Mouse (Mus musculus): ENCODE measurements around the gene Tmem220. TPM values are rescaled to one million over a fixed set of nuclear protein-coding genes. Genes with fewer than 3 reads are reported as not detected.

Gene Tmem220
- total and polyA plus RNA-seq, 2 experiments, result 6.6 to 9.9 TPM

DNA sequence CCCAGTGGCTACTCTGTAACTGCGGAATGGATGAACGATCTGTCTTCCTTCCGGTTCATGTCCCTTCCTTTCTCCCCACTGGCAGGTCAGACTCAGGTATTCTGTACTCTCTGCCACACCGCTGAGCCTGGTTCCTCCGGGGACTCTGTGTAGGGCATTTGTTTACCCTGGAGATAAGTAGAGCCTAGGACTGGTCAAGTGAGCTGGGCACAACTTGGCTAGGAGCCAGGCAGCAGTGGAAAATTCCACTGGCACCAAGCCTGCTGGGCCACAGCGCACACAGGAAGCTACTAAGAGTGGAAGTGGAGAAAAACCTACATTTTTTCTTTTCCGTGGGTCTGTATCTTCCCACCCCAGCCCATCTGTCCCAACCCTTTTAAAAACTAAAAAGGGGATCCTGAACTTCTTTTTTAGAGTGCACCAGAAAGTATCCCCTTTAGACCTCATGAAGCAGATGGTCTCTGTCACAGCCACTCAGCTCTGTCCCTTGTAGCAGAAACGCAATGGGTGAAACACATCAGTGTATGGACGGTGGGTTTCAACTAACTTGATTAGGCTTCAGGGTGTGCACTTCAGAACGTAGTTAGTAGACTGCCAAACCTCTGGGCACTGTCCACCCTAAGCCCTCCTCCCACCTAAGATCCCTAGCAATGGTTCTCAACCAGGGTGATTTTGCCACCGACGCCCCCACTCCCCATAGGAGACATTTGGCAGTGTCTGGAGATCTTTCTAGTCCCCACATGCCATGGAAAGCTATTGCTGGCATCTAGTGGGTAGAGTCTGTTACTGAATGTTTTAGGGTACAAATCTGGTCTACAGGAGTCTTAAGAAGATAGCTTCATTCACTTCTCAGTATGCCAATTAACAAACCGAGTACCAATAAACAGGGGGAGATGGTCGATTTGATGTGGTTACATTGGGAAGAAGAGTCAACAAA, 26.2 kb upstream of the Tmem220 start:
- no peaks in the 10 kb centered on the region for H3K27me3 ChIP-seq (ENCODE audit: control insufficient read depth, insufficient read depth, low read length)
- peak; percentile 61 for DNase-seq (ENCODE audit: extremely low read depth, low read depth, low spot score)
- WGBS, result 59% methylated on average over 14 of the region's 14 CpGs

DNA sequence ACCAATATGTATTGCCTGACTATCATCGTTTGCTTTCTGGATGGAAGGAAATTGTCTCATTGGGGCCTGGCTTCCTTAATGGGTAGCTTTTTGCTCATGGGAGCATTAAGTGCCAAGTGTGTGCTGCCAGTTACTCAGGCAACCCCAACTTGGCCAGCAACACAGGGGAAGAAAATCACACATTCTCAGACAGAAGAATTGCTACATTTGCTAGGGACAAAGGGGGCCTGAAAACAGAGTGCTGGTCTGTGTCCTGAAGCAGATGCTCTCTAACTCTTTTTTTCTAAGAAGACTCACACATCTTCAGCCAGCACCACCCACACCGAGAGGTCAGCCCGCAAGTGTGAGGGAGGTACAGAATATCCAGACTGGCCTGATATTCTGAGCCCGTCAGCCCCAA, 24.3 kb upstream of the Tmem220 start:
- no peak overlapping the region for H3K4me3 ChIP-seq (ENCODE audit: insufficient read depth, low read depth, low read length)
- TF ChIP-seq CTCF (IDR thresholded peaks at IDR 0.05; ENCODE audit: low read depth, low read length), result no peak
- TF ChIP-seq POLR2A (IDR thresholded peaks at IDR 0.05; ENCODE audit: extremely low read depth, insufficient read depth, low read length), result no peak
- H3K79me2 ChIP-seq (ENCODE audit: control insufficient read depth, insufficient read depth, low read length), result no peaks in the 10 kb centered on the region
- H3K27ac ChIP-seq (replicated peaks; ENCODE audit: insufficient read depth, low read depth, low read length), result no peak overlapping the region
- no peaks in the 10 kb centered on the region for H3K27me3 ChIP-seq (ENCODE audit: control insufficient read depth, insufficient read depth, low read length)
- DNase-seq (ENCODE audit: extremely low read depth, low read depth, low spot score), result no peak
- 87% methylated on average over 4 of the region's 4 CpGs for WGBS
- no peaks in the 10 kb centered on the region for H3K36me3 ChIP-seq (ENCODE audit: control insufficient read depth, insufficient read depth, low read length)
- no peaks in the 10 kb centered on the region for H3K4me1 ChIP-seq (ENCODE audit: control insufficient read depth, insufficient read depth, low read length)
- no peak overlapping the region for H3K9ac ChIP-seq (ENCODE audit: low read depth, low read length)

More for the DNA sequence above, 26.2 kb upstream of the Tmem220 start:
- Histone ChIP-seq H3K79me2 (ENCODE audit: control insufficient read depth, insufficient read depth, low read length) (no peaks in the 10 kb centered on the region), H3K36me3 (ENCODE audit: control insufficient read depth, insufficient read depth, low read length) (no peaks in the 10 kb centered on the region), H3K4me3 (ENCODE audit: insufficient read depth, low read depth, low read length) (no peak overlapping the region), H3K4me1 (ENCODE audit: control insufficient read depth, insufficient read depth, low read length) (no peaks in the 10 kb centered on the region), H3K9ac (ENCODE audit: low read depth, low read length) (no peak overlapping the region), H3K27ac (replicated peaks; ENCODE audit: insufficient read depth, low read depth, low read length) (no peak overlapping the region)
- no peak for TF ChIP-seq CTCF (IDR thresholded peaks at IDR 0.05; ENCODE audit: low read depth, low read length)
- no peak for TF ChIP-seq POLR2A (IDR thresholded peaks at IDR 0.05; ENCODE audit: extremely low read depth, insufficient read depth, low read length)

DNA sequence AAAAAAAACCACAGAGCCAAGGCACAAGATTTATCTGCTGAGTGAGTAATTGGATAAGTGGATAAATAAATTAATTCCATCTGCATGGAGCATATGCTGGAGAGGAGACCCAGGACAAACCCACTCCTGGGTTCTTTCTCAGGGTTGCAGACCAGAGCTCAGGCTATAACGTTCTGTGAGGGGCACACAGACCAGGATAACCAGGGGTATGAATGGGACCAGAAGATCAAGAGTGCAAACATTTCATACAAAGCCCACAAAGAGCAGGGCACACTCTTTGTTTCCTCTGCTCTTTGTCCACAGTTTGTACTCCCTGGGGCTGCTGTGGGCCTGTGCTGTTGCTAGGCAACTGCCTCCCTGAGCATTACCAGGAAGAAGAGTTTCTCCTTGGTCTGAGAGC, 23.2 kb upstream of the Tmem220 start:
- no peaks in the 10 kb centered on the region for H3K4me1 ChIP-seq (ENCODE audit: control insufficient read depth, insufficient read depth, low read length)
- WGBS, result 59% methylated on average over 1 of the region's 1 CpGs
- H3K4me3 ChIP-seq (ENCODE audit: insufficient read depth, low read depth, low read length), result no peak overlapping the region

GRCm38 (mm10) chr11:67002911-67003310, 22.0 kb upstream of the Tmem220 start:
- WGBS, result 68% methylated on average over 2 of the region's 2 CpGs
- H3K4me3 ChIP-seq (ENCODE audit: insufficient read depth, low read depth, low read length), result no peak overlapping the region
- H3K79me2 ChIP-seq (ENCODE audit: control insufficient read depth, insufficient read depth, low read length), result no peaks in the 10 kb centered on the region
- no peaks in the 10 kb centered on the region for H3K36me3 ChIP-seq (ENCODE audit: control insufficient read depth, insufficient read depth, low read length)
- H3K4me1 ChIP-seq (ENCODE audit: control insufficient read depth, insufficient read depth, low read length), result no peaks in the 10 kb centered on the region
- H3K27ac ChIP-seq (replicated peaks; ENCODE audit: insufficient read depth, low read depth, low read length), result no peak overlapping the region
- H3K9ac ChIP-seq (ENCODE audit: low read depth, low read length), result no peak overlapping the region
- DNase-seq (ENCODE audit: extremely low read depth, low read depth, low spot score), result no peak
- no peak for TF ChIP-seq CTCF (IDR thresholded peaks at IDR 0.05; ENCODE audit: low read depth, low read length)
- TF ChIP-seq POLR2A (IDR thresholded peaks at IDR 0.05; ENCODE audit: extremely low read depth, insufficient read depth, low read length), result no peak
- no peaks in the 10 kb centered on the region for H3K27me3 ChIP-seq (ENCODE audit: control insufficient read depth, insufficient read depth, low read length)

More for the DNA sequence above, 23.2 kb upstream of the Tmem220 start:
- no peak overlapping the region for H3K9ac ChIP-seq (ENCODE audit: low read depth, low read length)
- no peak for TF ChIP-seq CTCF (IDR thresholded peaks at IDR 0.05; ENCODE audit: low read depth, low read length)
- TF ChIP-seq POLR2A (IDR thresholded peaks at IDR 0.05; ENCODE audit: extremely low read depth, insufficient read depth, low read length), result no peak
- no peaks in the 10 kb centered on the region for H3K79me2 ChIP-seq (ENCODE audit: control insufficient read depth, insufficient read depth, low read length)
- no peaks in the 10 kb centered on the region for H3K36me3 ChIP-seq (ENCODE audit: control insufficient read depth, insufficient read depth, low read length)
- DNase-seq (ENCODE audit: extremely low read depth, low read depth, low spot score), result no peak
- no peaks in the 10 kb centered on the region for H3K27me3 ChIP-seq (ENCODE audit: control insufficient read depth, insufficient read depth, low read length)
- no peak overlapping the region for H3K27ac ChIP-seq (replicated peaks; ENCODE audit: insufficient read depth, low read depth, low read length)

- Histone ChIP-seq H3K9ac (ENCODE audit: low read depth, low read length) (no peak overlapping the region), H3K27me3 (ENCODE audit: control insufficient read depth, insufficient read depth, low read length) (no peaks in the 10 kb centered on the region), H3K36me3 (ENCODE audit: control insufficient read depth, insufficient read depth, low read length) (no peaks in the 10 kb centered on the region), H3K4me3 (ENCODE audit: insufficient read depth, low read depth, low read length) (no peak overlapping the region), H3K27ac (replicated peaks; ENCODE audit: insufficient read depth, low read depth, low read length) (no peak overlapping the region), H3K4me1 (ENCODE audit: control insufficient read depth, insufficient read depth, low read length) (no peaks in the 10 kb centered on the region), H3K79me2 (ENCODE audit: control insufficient read depth, insufficient read depth, low read length) (no peaks in the 10 kb centered on the region)
- TF ChIP-seq POLR2A (IDR thresholded peaks at IDR 0.05; ENCODE audit: extremely low read depth, insufficient read depth, low read length) (no peak), CTCF (IDR thresholded peaks at IDR 0.05; ENCODE audit: low read depth, low read length) (no peak)
- DNase-seq (ENCODE audit: extremely low read depth, low read depth, low spot score), result no peak
- 86% methylated on average over 8 of the region's 8 CpGs for WGBS
Measured at GRCm38 (mm10) chr11:67007961-67008360, 17.0 kb upstream of the Tmem220 start.

DNA sequence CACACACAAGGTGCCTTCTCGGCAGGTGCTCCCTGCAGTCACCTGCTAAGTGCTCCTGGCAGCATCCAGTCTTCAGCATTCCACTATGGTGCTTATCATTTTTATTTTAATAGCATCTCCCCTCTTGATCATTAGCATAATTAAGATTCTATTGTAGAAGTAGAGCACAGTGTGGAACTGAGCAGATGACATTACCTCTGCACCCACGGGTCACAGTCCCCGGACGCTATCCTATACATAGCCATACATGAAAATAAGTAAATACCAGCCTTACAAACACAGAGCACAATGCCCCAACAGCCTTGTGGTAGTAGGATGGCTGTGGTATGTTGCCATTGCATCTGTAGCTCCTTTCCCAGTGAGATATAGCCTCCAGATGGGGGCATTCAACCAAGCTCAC, 16.4 kb upstream of the Tmem220 start:
- H3K4me3 ChIP-seq (ENCODE audit: insufficient read depth, low read depth, low read length), result no peak overlapping the region
- no peaks in the 10 kb centered on the region for H3K36me3 ChIP-seq (ENCODE audit: control insufficient read depth, insufficient read depth, low read length)
- H3K27ac ChIP-seq (replicated peaks; ENCODE audit: insufficient read depth, low read depth, low read length), result no peak overlapping the region
- no peak for DNase-seq (ENCODE audit: extremely low read depth, low read depth, low spot score)
- H3K79me2 ChIP-seq (ENCODE audit: control insufficient read depth, insufficient read depth, low read length), result no peaks in the 10 kb centered on the region
- WGBS, result 96% methylated on average over 4 of the region's 4 CpGs
- H3K27me3 ChIP-seq (ENCODE audit: control insufficient read depth, insufficient read depth, low read length), result no peaks in the 10 kb centered on the region
- H3K4me1 ChIP-seq (ENCODE audit: control insufficient read depth, insufficient read depth, low read length), result no peaks in the 10 kb centered on the region
- no peak overlapping the region for H3K9ac ChIP-seq (ENCODE audit: low read depth, low read length)
- TF ChIP-seq POLR2A (IDR thresholded peaks at IDR 0.05; ENCODE audit: extremely low read depth, insufficient read depth, low read length) (no peak), CTCF (IDR thresholded peaks at IDR 0.05; ENCODE audit: low read depth, low read length) (no peak)
